In genomic region chr1:86811756-86812155, GRCm38 (mm10) we compare ENCODE assay signal across 22 mouse cellular contexts.
"Had no signal": no experiment of that assay in that cellular context is flagged by ENCODE, and none has a peak within 500 bp of the region (broad histone marks: within the 10 kb centered on the region; RNA-seq: fewer than 3 reads in every experiment).

No protein-coding gene starts in this region.

- ATAC-seq: liver, embryonic 12.5 days; midbrain, embryonic 13.5 days; midbrain, embryonic 16.5 days had no signal

- H3K27me3 ChIP-seq: limb, embryonic 13.5 days; liver, embryonic 12.5 days; liver, embryonic 15.5 days; lung, embryonic 15.5 days; megakaryocyte, embryonic 14.5 days; midbrain, embryonic 13.5 days had no signal

- H3K4me1 ChIP-seq: limb, embryonic 10.5 days; liver, embryonic 12.5 days; liver, embryonic 15.5 days; lung, embryonic 15.5 days; megakaryocyte, embryonic 14.5 days; midbrain, embryonic 10.5 days; midbrain, embryonic 13.5 days had no signal

- H3K36me3 ChIP-seq: liver, embryonic 12.5 days; liver, embryonic 15.5 days; lung, embryonic 15.5 days; midbrain, embryonic 10.5 days had no signal

- H3K4me3 ChIP-seq: layer of hippocampus, adult 2 months; limb, embryonic 10.5 days; limb, embryonic 13.5 days; liver, embryonic 12.5 days; liver, embryonic 15.5 days; lung, embryonic 15.5 days; megakaryocyte, embryonic 14.5 days; midbrain, embryonic 10.5 days; midbrain, embryonic 13.5 days; myocyte had no signal

- H3K4me2 ChIP-seq: limb, embryonic 13.5 days; liver, embryonic 12.5 days; liver, embryonic 15.5 days; lung, embryonic 15.5 days; midbrain, embryonic 13.5 days had no signal

- H3K27ac ChIP-seq: kidney, postnatal 0 days; layer of hippocampus, adult 2 months; limb, embryonic 10.5 days; limb, embryonic 13.5 days; liver, embryonic 12.5 days; liver, embryonic 15.5 days; lung, embryonic 15.5 days; midbrain, embryonic 10.5 days; midbrain, embryonic 13.5 days had no signal

- H3K9ac ChIP-seq: limb, embryonic 13.5 days; liver, embryonic 12.5 days; liver, embryonic 15.5 days; lung, embryonic 15.5 days; midbrain, embryonic 13.5 days had no signal

- H3K9me3 ChIP-seq: limb, embryonic 10.5 days; limb, embryonic 13.5 days; liver, embryonic 12.5 days; liver, embryonic 15.5 days; lung, embryonic 15.5 days; megakaryocyte, embryonic 14.5 days; midbrain, embryonic 10.5 days; midbrain, embryonic 13.5 days had no signal

- DNase-seq: kidney, postnatal 25 days; layer of hippocampus, adult 9-11 months; liver; lung, adult 18-20 months; lung, postnatal 10 days; lung, postnatal 36 days; right cerebral cortex, adult 18-20 months; right cerebral cortex, postnatal 14 days; thymus, adult 18-20 months; thymus, postnatal 36 days had no signal
